Mouse (Mus musculus) limb, embryonic 14.5 days (tissue): Measurements from ENCODE around the gene Csf2ra. TPM values are rescaled to one million over a fixed set of nuclear protein-coding genes. Genes with fewer than 3 reads are reported as not detected.
"Not testable (repeated sequence)": the region's sequence is repeated elsewhere in the genome, so short reads cannot be mapped to it uniquely, and the experiment has no call there.

ENCODE experiments used
- ATAC-seq: fragments of 200-750 bp; cut with Nextera tagmentation; 2 replicates; pipeline ENCODE4 v1.8.0; 2017; ENCODE audit warnings: low read depth, moderate number of reproducible peaks, moderate TSS enrichment; ENCODE audit not compliant: low FRiP score
- DNase-seq: peaks from one replicate; pipeline ENCODE4 v3.0.0-alpha.2; 2015; ENCODE audit warnings: low spot score
- H3K27ac ChIP-seq: fragments of 300-500 bp; sonication (generic); replicated peaks from 2 replicates; pipeline ENCODE4 v1.5.1; 2014; ENCODE audit warnings: low read depth, mild to moderate bottlenecking, low read length, moderate library complexity, mixed read lengths
- H3K27me3 ChIP-seq: fragments of 300-500 bp; sonication (generic); 2 replicates; pipeline ENCODE4 v1.6.1; 2014; ENCODE audit warnings: low read length, mixed read lengths; ENCODE audit not compliant: control insufficient read depth, insufficient read depth
- H3K36me3 ChIP-seq: fragments of 300-500 bp; sonication (generic); 2 replicates; pipeline ENCODE4 v1.6.1; 2014; ENCODE audit warnings: mild to moderate bottlenecking, low read length, moderate library complexity, mixed read lengths; ENCODE audit not compliant: control insufficient read depth, insufficient read depth
- H3K4me1 ChIP-seq: fragments of 300-500 bp; sonication (generic); 2 replicates; pipeline ENCODE4 v1.6.1; 2014; ENCODE audit warnings: antibody characterized with exemption, low read length, mixed read lengths; ENCODE audit not compliant: control insufficient read depth, insufficient read depth
- H3K4me2 ChIP-seq: fragments of 300-500 bp; sonication (generic); replicated peaks from 2 replicates; pipeline ENCODE4 v1.6.1; 2014; ENCODE audit warnings: low read depth, mild to moderate bottlenecking, low read length, moderate library complexity; ENCODE audit not compliant: severe bottlenecking
- H3K4me3 ChIP-seq: fragments of 300-500 bp; sonication (generic); replicated peaks from 2 replicates; pipeline ENCODE4 v1.5.1; 2014; ENCODE audit warnings: low read length
- H3K9ac ChIP-seq: fragments of 300-500 bp; sonication (generic); 2 replicates; pipeline ENCODE4 v1.6.1; 2014; ENCODE audit warnings: mild to moderate bottlenecking, low read depth, low read length, moderate library complexity; ENCODE audit not compliant: severe bottlenecking
- H3K9me3 ChIP-seq: fragments of 300-500 bp; sonication (generic); 2 replicates; pipeline ENCODE4 v1.6.1; 2016; ENCODE audit warnings: low read length; ENCODE audit not compliant: control insufficient read depth
- POLR2A ChIP-seq: fragments of 200-500 bp; IDR thresholded peaks from 2 replicates; pipeline ENCODE4 v1.8.0; 2012; ENCODE audit warnings: inconsistent platforms, mild to moderate bottlenecking, moderate library complexity, borderline replicate concordance; ENCODE audit not compliant: insufficient read depth, insufficient read length; ENCODE audit errors: extremely low read depth
- WGBS: fragments of 180-500 bp; shearing (Covaris S2); extraction: QIAGEN DNeasy Blood & Tissue Kit; methylation state at CpG from one replicate; pipeline ENCODE4 v1.1.7; 2014; 5-methylcytosine and 5-hydroxymethylcytosine counted together
- polyA plus RNA-seq, 2 experiments: library from polyadenylated mRNA; depleted of rRNA in 1 of 2; stranded (reverse) in 1 of 2; unstranded in 1 of 2; fragments of >200 nt; fragmentation: Nextera tagmentation in 1 of 2; extraction: Ambion mirVana in 1 of 2; gene quantifications; 2 replicates each; pipeline versions ENCODE4 v1.2.1 to v1.2.3; 2012 to 2014

Gene Csf2ra
- polyA plus RNA-seq, 2 experiments = 24.1 to 181 TPM

DNA sequence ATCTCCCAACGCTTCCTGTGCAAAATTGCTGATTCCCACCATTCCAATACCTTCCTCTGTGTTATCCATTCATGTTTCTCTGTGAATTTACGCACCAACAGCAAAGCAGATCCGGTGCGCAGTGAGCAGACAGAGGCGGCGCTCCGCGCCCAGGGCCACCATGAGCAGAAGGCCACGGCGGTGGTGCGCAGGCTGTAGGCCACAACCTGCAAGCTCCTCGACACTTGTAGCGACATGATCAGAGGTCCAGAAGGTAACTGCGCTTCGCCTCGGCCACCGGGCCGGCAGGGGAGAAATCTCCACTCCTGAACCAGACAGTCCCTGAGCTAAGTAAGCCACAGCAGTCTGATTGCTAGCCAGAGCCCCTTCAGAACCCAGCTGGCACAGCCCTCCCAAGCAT is 29.5 kb upstream of the Csf2ra start:
- no peaks in the 10 kb centered on the region for H3K4me1 ChIP-seq
- H3K4me2 ChIP-seq = no peak overlapping the region
- no peak overlapping the region for H3K27ac ChIP-seq
- H3K9ac ChIP-seq = no peak overlapping the region
- no peak overlapping the region for H3K4me3 ChIP-seq
- H3K36me3 ChIP-seq = no peaks in the 10 kb centered on the region
- H3K9me3 ChIP-seq = no peaks in the 10 kb centered on the region
- ATAC-seq = no peak
- no peak for TF ChIP-seq POLR2A
- WGBS = 87% methylated on average over 18 of the region's 18 CpGs
- DNase-seq = no peak
- no peaks in the 10 kb centered on the region for H3K27me3 ChIP-seq

DNA sequence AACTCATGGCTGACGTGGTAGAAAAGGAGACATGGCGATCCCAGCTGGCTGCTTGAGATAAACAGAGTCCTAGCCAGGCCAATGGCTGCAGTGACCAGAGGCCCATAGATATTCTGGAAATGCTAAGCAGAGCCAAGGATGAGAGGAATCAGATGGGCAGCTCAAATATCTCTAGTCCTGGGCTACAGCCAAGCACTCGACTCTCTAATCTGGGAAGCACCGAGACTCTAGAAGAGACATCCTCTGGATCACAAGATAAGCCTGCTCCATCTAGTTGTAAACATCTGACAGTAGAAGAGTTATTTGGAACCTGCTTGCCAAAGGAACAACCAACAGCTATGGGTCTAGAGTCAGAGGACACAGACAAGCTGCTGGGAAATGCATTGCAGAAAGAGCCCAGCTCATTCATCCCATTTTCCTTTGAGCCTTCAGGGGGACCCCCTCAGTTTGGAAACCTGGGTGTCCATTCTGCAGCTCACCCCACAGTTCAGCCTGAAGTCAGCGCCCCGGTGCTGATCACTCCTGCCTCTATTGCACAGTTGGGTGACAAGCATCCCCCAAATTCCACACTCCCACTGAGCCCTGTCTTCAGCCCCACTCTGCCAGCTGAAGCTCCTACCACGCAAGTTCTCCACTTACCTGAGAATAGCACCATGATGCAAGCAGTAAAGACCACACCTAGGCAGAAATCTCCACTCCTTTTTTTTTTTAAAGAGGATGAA is 28.1 kb upstream of the Csf2ra start:
- no peak overlapping the region for H3K4me3 ChIP-seq
- TF ChIP-seq POLR2A = no peak
- H3K27ac ChIP-seq = no peak overlapping the region
- no peak overlapping the region for H3K4me2 ChIP-seq
- H3K27me3 ChIP-seq = no peaks in the 10 kb centered on the region
- no peak overlapping the region for H3K9ac ChIP-seq
- no peaks in the 10 kb centered on the region for H3K36me3 ChIP-seq
- no peak for DNase-seq
- no peak for ATAC-seq
- H3K9me3 ChIP-seq = no peaks in the 10 kb centered on the region
- no peaks in the 10 kb centered on the region for H3K4me1 ChIP-seq
- WGBS = 90% methylated on average over 7 of the region's 7 CpGs

DNA sequence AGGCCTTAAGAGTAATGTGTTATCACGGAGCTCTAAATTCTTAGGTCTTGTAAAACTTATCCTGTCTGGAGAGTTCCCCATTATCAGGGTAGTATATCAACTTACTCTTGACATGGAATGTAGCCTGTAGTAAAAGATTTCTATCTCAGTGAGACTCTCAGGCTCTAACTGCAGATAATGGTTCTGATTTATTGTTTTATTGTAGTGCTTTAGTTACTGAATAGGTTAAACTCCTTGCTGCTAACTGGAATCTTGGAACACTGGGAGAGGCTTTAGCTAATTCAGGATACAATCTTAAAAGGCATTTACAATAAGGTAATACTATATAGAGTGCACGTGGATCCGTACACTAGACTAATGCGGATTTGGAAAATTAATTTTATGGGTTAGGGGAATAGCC is 19.1 kb upstream of the Csf2ra start:
- H3K27me3 ChIP-seq, H3K9ac ChIP-seq, DNase-seq, H3K4me3 ChIP-seq, H3K4me2 ChIP-seq, H3K9me3 ChIP-seq, H3K36me3 ChIP-seq, ATAC-seq, H3K4me1 ChIP-seq, H3K27ac ChIP-seq: not testable (repeated sequence)
- WGBS = 45% methylated on average over 4 of the region's 4 CpGs

DNA sequence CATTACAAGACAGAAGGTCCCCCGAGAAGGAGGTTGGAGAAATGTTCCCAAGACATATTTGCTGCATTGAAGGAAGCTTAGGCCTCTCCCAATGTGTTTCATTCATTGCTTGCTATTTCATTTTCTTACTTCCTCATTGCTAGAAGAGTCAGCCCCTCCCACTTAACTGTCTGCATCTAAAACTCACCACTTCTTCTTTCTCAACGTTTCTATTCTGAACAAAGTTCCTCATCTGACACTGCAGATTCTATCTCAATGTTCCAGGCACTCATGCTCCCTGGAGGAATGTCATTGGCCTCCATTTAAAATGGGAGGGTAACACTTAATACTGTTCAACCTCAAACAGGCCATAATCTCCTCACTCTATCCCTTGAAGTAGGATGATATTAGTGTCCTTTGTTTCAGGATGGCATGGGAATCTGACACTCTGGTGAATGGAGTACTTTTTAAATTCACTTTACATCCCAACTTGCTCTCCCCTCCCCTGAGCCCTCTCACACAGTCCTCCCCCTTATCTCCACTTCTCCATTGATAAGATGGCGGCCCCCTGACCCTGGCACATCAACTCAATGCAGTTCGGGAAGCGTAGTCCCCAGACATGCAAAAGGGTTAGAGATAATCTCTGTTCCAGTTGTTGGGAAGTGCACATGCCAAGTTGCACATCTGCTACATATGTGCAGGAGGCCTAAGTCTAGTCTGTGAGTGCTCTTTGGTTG is 16.6 kb upstream of the Csf2ra start:
- Histone ChIP-seq H3K4me3 (no peak overlapping the region), H3K9ac (no peak overlapping the region), H3K4me2 (no peak overlapping the region), H3K4me1 (no peaks in the 10 kb centered on the region), H3K27me3 (no peaks in the 10 kb centered on the region), H3K27ac (no peak overlapping the region), H3K9me3 (no peaks in the 10 kb centered on the region), H3K36me3 (no peaks in the 10 kb centered on the region)
- DNase-seq (no peak), ATAC-seq (no peak)
- no peak for TF ChIP-seq POLR2A
- WGBS = 74% methylated on average over 5 of the region's 5 CpGs

DNA sequence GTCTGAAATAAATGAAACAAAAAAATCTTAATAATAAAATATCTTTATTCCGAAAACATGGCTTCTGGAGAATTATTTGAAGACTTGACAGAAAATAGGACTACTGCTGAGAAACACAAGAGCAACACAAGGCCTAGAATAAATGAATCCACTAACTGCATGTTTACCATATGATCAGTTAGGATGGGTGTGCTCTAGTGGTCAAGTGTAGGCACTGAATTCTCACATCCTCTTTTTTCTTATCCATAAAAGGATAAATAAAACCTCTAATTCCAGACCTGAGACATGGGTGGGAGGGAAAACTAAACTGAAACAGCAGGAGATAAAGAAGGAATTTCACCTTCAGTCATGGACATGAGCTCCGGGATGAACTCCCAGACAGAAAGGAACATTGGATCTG is 9.7 kb upstream of the Csf2ra start:
- no peaks in the 10 kb centered on the region for H3K4me1 ChIP-seq
- no peak for TF ChIP-seq POLR2A
- H3K27me3 ChIP-seq = no peaks in the 10 kb centered on the region
- H3K4me3 ChIP-seq = no peak overlapping the region
- WGBS = 89% methylated on average over 2 of the region's 2 CpGs
- no peak for DNase-seq
- H3K27ac ChIP-seq = no peak overlapping the region
- no peak overlapping the region for H3K9ac ChIP-seq
- no peak for ATAC-seq
- no peak overlapping the region for H3K4me2 ChIP-seq
- H3K9me3 ChIP-seq = no peaks in the 10 kb centered on the region
- H3K36me3 ChIP-seq = no peaks in the 10 kb centered on the region
